Comparison of ENCODE assay signal across 14 mouse cellular contexts in the genomic region with DNA sequence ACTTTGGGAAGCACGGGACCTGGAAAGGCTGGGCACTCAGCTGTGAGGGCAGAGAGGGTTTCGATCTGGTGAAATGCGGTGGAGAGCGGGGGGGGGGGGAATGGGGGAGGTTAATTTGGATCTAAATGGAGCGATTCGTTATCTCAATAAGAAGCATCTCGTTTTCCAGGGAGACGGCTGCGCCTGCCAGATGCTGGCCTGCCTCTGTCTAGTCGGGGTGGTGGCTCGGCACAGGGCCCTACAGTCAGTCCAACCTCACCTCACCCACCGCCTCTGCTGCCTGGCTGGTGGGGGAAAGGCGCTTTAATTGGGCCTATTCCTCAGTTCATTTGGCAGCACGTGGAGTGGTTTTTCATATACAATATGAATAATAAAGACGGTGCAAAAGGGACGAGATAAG. TPM values are rescaled to one million over a fixed set of nuclear protein-coding genes. Genes with fewer than 3 reads are reported as not detected.
DNase-seq lines count a peak whose midpoint lies in the region; ATAC-seq and TF ChIP-seq lines count a peak whose summit lies in the region.
"Had no signal": no experiment of that assay in that cellular context is flagged by ENCODE, and none has a peak within 500 bp of the region (broad histone marks: within the 10 kb centered on the region; RNA-seq: fewer than 3 reads in every experiment).

No protein-coding gene starts in this region.

- TF ChIP-seq EP300 in stomach, postnatal 0 days (optimal IDR thresholded peaks at IDR 0.05) = no peak

- DNase-seq in neural tube, embryonic 11.5 days (ENCODE audit: low spot score) = peak; percentile 24
- DNase-seq in neural tube, embryonic 10.5 days (ENCODE audit: extremely low spot score, low spot score) = no peak
- DNase-seq in limb, embryonic 14.5 days (ENCODE audit: low spot score) = no peak
- no peak for DNase-seq in heart, adult 9 months (ENCODE audit: low spot score in 2 of 2)
- no peak for DNase-seq in stomach, postnatal 0 days (ENCODE audit: low spot score)
- DNase-seq: cerebellum, adult 2 months; kidney, adult 8-10 months; thymus, adult 2 months had no signal

- no peak for ATAC-seq in neural tube, embryonic 11.5 days (ENCODE audit: insufficient read depth, low FRiP score, low TSS enrichment)
- no peak for ATAC-seq in hindbrain, embryonic 12.5 days (ENCODE audit: low FRiP score)
- no peak for ATAC-seq in limb, embryonic 14.5 days (ENCODE audit: low FRiP score, low read depth)
- no peak for ATAC-seq in heart, embryonic 11.5 days (replicated peaks; ENCODE audit: insufficient number of reproducible peaks, low FRiP score, low TSS enrichment)
- ATAC-seq in stomach, postnatal 0 days (ENCODE audit: low FRiP score, low TSS enrichment) = no peak
- no peak for ATAC-seq in intestine, embryonic 15.5 days
- ATAC-seq: liver, embryonic 12.5 days had no signal

- H3K4me2 ChIP-seq in neural tube, embryonic 11.5 days (ENCODE audit: low read depth) = no peak overlapping the region
- H3K4me2 ChIP-seq in hindbrain, embryonic 12.5 days (replicated peaks) = no peak overlapping the region
- no peak overlapping the region for H3K4me2 ChIP-seq in limb, embryonic 14.5 days (replicated peaks; ENCODE audit: low read depth, low read length, severe bottlenecking)
- H3K4me2 ChIP-seq in heart, embryonic 11.5 days = no peak overlapping the region; the same call in 1 of the 2 replicates
- H3K4me2 ChIP-seq in stomach, postnatal 0 days (replicated peaks; ENCODE audit: low read depth) = no peak overlapping the region
- H3K4me2 ChIP-seq in intestine, embryonic 15.5 days (replicated peaks) = no peak overlapping the region
- H3K4me2 ChIP-seq: liver, embryonic 12.5 days had no signal

- H3K4me1 ChIP-seq in neural tube, embryonic 11.5 days (ENCODE audit: control insufficient read depth, insufficient read depth, low read length) = peaks cover 33% of the 10 kb centered on the region
- peaks cover 61% of the 10 kb centered on the region for H3K4me1 ChIP-seq in hindbrain, embryonic 12.5 days
- peaks cover 28% of the 10 kb centered on the region for H3K4me1 ChIP-seq in limb, embryonic 14.5 days (ENCODE audit: control insufficient read depth, insufficient read depth, low read length)
- peaks cover 23% of the 10 kb centered on the region for H3K4me1 ChIP-seq in heart, embryonic 11.5 days (ENCODE audit: control insufficient read depth, insufficient read depth, low read length)
- no peaks in the 10 kb centered on the region for H3K4me1 ChIP-seq in stomach, postnatal 0 days (replicated peaks; ENCODE audit: control insufficient read depth, insufficient read depth)
- H3K4me1 ChIP-seq in intestine, embryonic 15.5 days (replicated peaks) = no peaks in the 10 kb centered on the region

- no peak overlapping the region for H3K9ac ChIP-seq in neural tube, embryonic 11.5 days (ENCODE audit: low read length)
- H3K9ac ChIP-seq in hindbrain, embryonic 12.5 days = no peak overlapping the region
- H3K9ac ChIP-seq in limb, embryonic 14.5 days (ENCODE audit: low read depth, low read length, severe bottlenecking) = no peak overlapping the region
- no peak overlapping the region for H3K9ac ChIP-seq in heart, embryonic 11.5 days (ENCODE audit: low read depth, low read length)
- no peak overlapping the region for H3K9ac ChIP-seq in stomach, postnatal 0 days (ENCODE audit: low read length)
- H3K9ac ChIP-seq in intestine, embryonic 15.5 days = no peak overlapping the region
- H3K9ac ChIP-seq: liver, embryonic 12.5 days had no signal

- TF ChIP-seq CTCF in stomach, postnatal 0 days (IDR thresholded peaks at IDR 0.05; ENCODE audit: low read depth) = no peak

- no peaks in the 10 kb centered on the region for H3K36me3 ChIP-seq in neural tube, embryonic 11.5 days (ENCODE audit: control insufficient read depth, insufficient read depth, low read length)
- no peaks in the 10 kb centered on the region for H3K36me3 ChIP-seq in hindbrain, embryonic 12.5 days
- no peaks in the 10 kb centered on the region for H3K36me3 ChIP-seq in limb, embryonic 14.5 days (ENCODE audit: control insufficient read depth, insufficient read depth, low read length)
- H3K36me3 ChIP-seq in heart, embryonic 11.5 days (ENCODE audit: control insufficient read depth, insufficient read depth, low read length) = no peaks in the 10 kb centered on the region
- H3K36me3 ChIP-seq in stomach, postnatal 0 days (ENCODE audit: control insufficient read depth, insufficient read depth, low read length) = no peaks in the 10 kb centered on the region
- no peaks in the 10 kb centered on the region for H3K36me3 ChIP-seq in intestine, embryonic 15.5 days
- H3K36me3 ChIP-seq: liver, embryonic 12.5 days had no signal

- H3K27me3 ChIP-seq in neural tube, embryonic 11.5 days (ENCODE audit: control insufficient read depth, insufficient read depth, low read length) = no peaks in the 10 kb centered on the region
- peaks cover 3% of the 10 kb centered on the region; the same call in 1 of the 2 replicates for H3K27me3 ChIP-seq in hindbrain, embryonic 12.5 days
- H3K27me3 ChIP-seq in limb, embryonic 14.5 days (ENCODE audit: control insufficient read depth, insufficient read depth, low read length) = no peaks in the 10 kb centered on the region
- H3K27me3 ChIP-seq in heart, embryonic 11.5 days (ENCODE audit: control insufficient read depth, insufficient read depth, low read length) = no peaks in the 10 kb centered on the region; the same call in 1 of the 2 replicates
- H3K27me3 ChIP-seq in stomach, postnatal 0 days (ENCODE audit: control insufficient read depth, insufficient read depth, low read length) = no peaks in the 10 kb centered on the region
- peaks cover 8% of the 10 kb centered on the region; the same call in 1 of the 2 replicates for H3K27me3 ChIP-seq in intestine, embryonic 15.5 days (replicated peaks)

- no peak overlapping the region for H3K4me3 ChIP-seq in neural tube, embryonic 11.5 days (ENCODE audit: low read depth, low read length)
- H3K4me3 ChIP-seq in hindbrain, embryonic 12.5 days = no peak overlapping the region
- no peak overlapping the region for H3K4me3 ChIP-seq in limb, embryonic 14.5 days (replicated peaks; ENCODE audit: low read length)
- H3K4me3 ChIP-seq in heart, embryonic 11.5 days (ENCODE audit: low read depth, low read length) = no peak overlapping the region
- H3K4me3 ChIP-seq in stomach, postnatal 0 days (ENCODE audit: low read depth, low read length) = no peak overlapping the region
- H3K4me3 ChIP-seq in intestine, embryonic 15.5 days (replicated peaks) = no peak overlapping the region
- H3K4me3 ChIP-seq: layer of hippocampus, adult 2 months; left cerebral cortex, adult 2 months; liver, embryonic 12.5 days had no signal

- no peak for TF ChIP-seq POLR2A in limb, embryonic 14.5 days (IDR thresholded peaks at IDR 0.05; ENCODE audit: borderline replicate concordance, extremely low read depth, insufficient read depth, insufficient read length)

- WGBS in neural tube, embryonic 11.5 days = 19% methylated on average over 16 of the region's 16 CpGs
- 14% methylated on average over 16 of the region's 16 CpGs for WGBS in hindbrain, embryonic 12.5 days
- WGBS in limb, embryonic 14.5 days = 23% methylated on average over 14 of the region's 16 CpGs
- WGBS in heart, embryonic 11.5 days (ENCODE audit: insufficient replicate concordance) = 41% methylated on average over 16 of the region's 16 CpGs
- WGBS in stomach, postnatal 0 days = 36% methylated on average over 16 of the region's 16 CpGs
- 41% methylated on average over 16 of the region's 16 CpGs for WGBS in intestine, embryonic 15.5 days

- H3K9me3 ChIP-seq in neural tube, embryonic 11.5 days (ENCODE audit: control insufficient read depth, low read length) = no peaks in the 10 kb centered on the region
- H3K9me3 ChIP-seq in hindbrain, embryonic 12.5 days (replicated peaks) = no peaks in the 10 kb centered on the region
- H3K9me3 ChIP-seq in limb, embryonic 14.5 days (ENCODE audit: control insufficient read depth, low read length) = no peaks in the 10 kb centered on the region
- no peaks in the 10 kb centered on the region for H3K9me3 ChIP-seq in heart, embryonic 11.5 days (replicated peaks; ENCODE audit: control insufficient read depth, low read length)
- H3K9me3 ChIP-seq in stomach, postnatal 0 days (ENCODE audit: control insufficient read depth, low read length) = no peaks in the 10 kb centered on the region
- H3K9me3 ChIP-seq in intestine, embryonic 15.5 days = no peaks in the 10 kb centered on the region
- H3K9me3 ChIP-seq: liver, embryonic 12.5 days had no signal

- 0 out of 2 replicates have a peak overlapping the region, but pooled peaks have one; percentile 34 for H3K27ac ChIP-seq in neural tube, embryonic 11.5 days (ENCODE audit: low read depth, low read length)
- H3K27ac ChIP-seq in hindbrain, embryonic 12.5 days = peak overlapping the region; percentile 86
- H3K27ac ChIP-seq in limb, embryonic 14.5 days (replicated peaks; ENCODE audit: low read depth, low read length) = 0 out of 2 replicates have a peak overlapping the region, but pooled peaks have one; percentile 26
- H3K27ac ChIP-seq in heart, embryonic 11.5 days (ENCODE audit: low read depth, low read length) = no peak overlapping the region
- no peak overlapping the region for H3K27ac ChIP-seq in stomach, postnatal 0 days (replicated peaks)
- no peak overlapping the region for H3K27ac ChIP-seq in intestine, embryonic 15.5 days
- H3K27ac ChIP-seq: layer of hippocampus, adult 2 months; left cerebral cortex, adult 2 months; liver, embryonic 12.5 days had no signal

RNA-seq across cellular contexts. Expression of a gene that starts 52.4 kb away (rescaled TPM):
- polyA plus RNA-seq in neural tube, embryonic 11.5 days (2014; fragmentation: Nextera tagmentation; extraction: Ambion mirVana) = 47.0 and 47.2 TPM in 2 replicates
- polyA plus RNA-seq in hindbrain, embryonic 12.5 days (2016; fragmentation: Nextera tagmentation; extraction: Ambion mirVana) = 48.1 and 50.4 TPM in 2 replicates
- 34.9 and 41.3 TPM in 2 replicates for polyA plus RNA-seq in limb, embryonic 14.5 days (2012; rRNA removed)
- 54.1 and 58.8 TPM in 2 replicates for polyA plus RNA-seq in limb, embryonic 14.5 days (2014; fragmentation: Nextera tagmentation; extraction: Ambion mirVana)
- 37.0 and 40.6 TPM in 2 replicates for polyA plus RNA-seq in heart, embryonic 11.5 days (2014; fragmentation: Nextera tagmentation; extraction: Ambion mirVana)
- 41.9 and 43.2 TPM in 2 replicates for polyA plus RNA-seq in stomach, postnatal 0 days (2015; fragmentation: Nextera tagmentation; extraction: Ambion mirVana)
- polyA plus RNA-seq in intestine, embryonic 15.5 days (2015; fragmentation: Nextera tagmentation; extraction: Ambion mirVana) = 42.2 and 43.0 TPM in 2 replicates

Comparison
In these comparisons a context has a peak if more than half of its experiments do, and no peak if none do; other contexts are left out.
1. H3K27ac ChIP-seq: peak in neural tube, embryonic 11.5 days (single experiment), hindbrain, embryonic 12.5 days (single experiment) and limb, embryonic 14.5 days (single experiment); none in heart, embryonic 11.5 days (single experiment), stomach, postnatal 0 days (single experiment) and intestine, embryonic 15.5 days (single experiment).